Mouse (Mus musculus) cerebellum, adult 2 months (tissue): ENCODE data around the gene Bdnf. TPM values are rescaled to one million over a fixed set of nuclear protein-coding genes. Genes with fewer than 3 reads are reported as not detected.

Source experiments
- DNase-seq, 2 experiments: peaks; one replicate each; pipeline ENCODE4 v3.0.0; 2021
- H3K27ac ChIP-seq: fragments of 200-500 bp; 2 replicates; pipeline ENCODE4 v1.5.1; 2012; ENCODE audit warnings: low read length, control low read depth, inconsistent platforms; ENCODE audit not compliant: insufficient read depth
- H3K27me3 ChIP-seq: fragments of 200-500 bp; 2 replicates; pipeline ENCODE4 v1.6.1; 2012; ENCODE audit warnings: inconsistent platforms, mild to moderate bottlenecking, low read length, moderate library complexity; ENCODE audit not compliant: control insufficient read depth, insufficient read depth
- H3K4me1 ChIP-seq: fragments of 200-500 bp; 2 replicates; pipeline ENCODE4 v1.6.1; 2011; ENCODE audit warnings: low read length; ENCODE audit not compliant: control insufficient read depth, insufficient read depth
- H3K4me3 ChIP-seq: fragments of 200-500 bp; replicated peaks from 2 replicates; pipeline ENCODE3; 2011; ENCODE audit warnings: mild to moderate bottlenecking, low read depth, low read length, control low read depth; ENCODE audit not compliant: insufficient read depth
- CTCF ChIP-seq: fragments of 200-500 bp; IDR thresholded peaks from 2 replicates; pipeline ENCODE4 v1.5.1; 2011; ENCODE audit warnings: low read depth, mild to moderate bottlenecking, control low read depth, low read length, moderate library complexity, borderline replicate concordance; ENCODE audit not compliant: insufficient read depth
- POLR2A ChIP-seq: fragments of 200-500 bp; IDR thresholded peaks from 2 replicates; pipeline ENCODE4 v1.6.1; 2011; ENCODE audit warnings: low read length, control low read depth, borderline replicate concordance; ENCODE audit not compliant: insufficient read depth
- WGBS: fragments of 180-500 bp; shearing (Covaris S2); methylation state at CpG from one replicate; pipeline ENCODE4 v1.1.7; 2018; 5-methylcytosine and 5-hydroxymethylcytosine counted together
- polyA plus RNA-seq: library from polyadenylated mRNA; depleted of rRNA; stranded (reverse); fragments of >200 nt; gene quantifications from 2 replicates; pipeline ENCODE4 v1.2.3, GENCODE M21; 2012; rRNA removed

Bdnf gene
- polyA plus RNA-seq, 1 experiment: 5.9 TPM

DNA sequence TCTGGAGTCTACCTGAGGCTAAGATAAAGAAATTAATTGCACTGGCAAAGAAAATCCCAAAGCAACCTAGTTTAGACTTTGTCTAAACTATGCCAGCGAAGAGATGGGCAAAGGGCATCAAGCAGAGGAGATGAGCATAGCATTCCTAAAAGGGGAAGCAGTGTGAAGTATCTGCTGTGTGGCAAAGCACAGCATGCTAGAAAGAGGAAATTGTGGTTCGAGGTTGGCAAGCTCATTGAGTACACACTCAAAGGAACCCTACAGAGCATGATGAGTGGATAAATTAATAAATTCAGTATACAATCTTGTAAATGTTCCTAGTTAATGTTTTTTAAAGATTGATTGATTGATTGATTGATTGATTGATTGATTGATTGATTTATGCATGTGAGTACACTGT is 92.3 kb downstream of the Bdnf start:
- H3K27me3 ChIP-seq: no peaks in the 10 kb centered on the region
- H3K4me1 ChIP-seq: no peaks in the 10 kb centered on the region
- no peak overlapping the region for H3K27ac ChIP-seq
- 79% methylated on average over 2 of the region's 2 CpGs for WGBS
- TF ChIP-seq POLR2A: no peak
- TF ChIP-seq CTCF: no peak
- H3K4me3 ChIP-seq: no peak overlapping the region
- no peak for DNase-seq

DNA sequence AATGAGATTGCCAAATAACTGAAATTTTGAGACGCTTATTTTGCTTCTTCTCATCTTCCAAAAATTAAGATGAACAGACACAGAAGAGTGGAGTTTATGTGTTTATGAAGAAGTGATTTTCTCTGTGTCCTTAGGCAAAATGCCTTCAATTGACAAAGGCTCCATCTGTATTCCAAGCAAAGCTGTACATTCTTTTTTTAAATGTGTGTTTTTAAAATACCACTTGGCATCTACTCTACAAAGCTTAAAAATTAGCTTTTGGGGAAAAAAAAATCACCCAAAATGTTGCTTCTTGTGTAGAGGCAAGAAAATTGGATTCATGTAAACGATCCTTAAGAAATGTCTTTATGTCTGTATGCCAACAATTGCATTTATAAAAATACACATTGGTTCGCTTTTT is 94.3 kb downstream of the Bdnf start:
- no peak for DNase-seq
- no peak for TF ChIP-seq CTCF
- no peak for TF ChIP-seq POLR2A
- no peak overlapping the region for H3K27ac ChIP-seq
- no peaks in the 10 kb centered on the region for H3K27me3 ChIP-seq
- no peaks in the 10 kb centered on the region for H3K4me1 ChIP-seq
- WGBS: 86% methylated on average over 3 of the region's 3 CpGs
- no peak overlapping the region for H3K4me3 ChIP-seq

GRCm38 (mm10) chr2:109776374-109776773 is 101.9 kb downstream of the Bdnf start:
- DNase-seq: no peak
- Histone ChIP-seq H3K27me3 (no peaks in the 10 kb centered on the region), H3K27ac (no peak overlapping the region), H3K4me1 (no peaks in the 10 kb centered on the region), H3K4me3 (no peak overlapping the region)
- TF ChIP-seq CTCF: no peak
- TF ChIP-seq POLR2A: no peak
- 24% methylated on average over 6 of the region's 6 CpGs for WGBS

Other genes starting within 250 kb of the Bdnf start
- gene Lin7c, start 216.2 kb downstream of the Bdnf start, polyA plus RNA-seq: 35.5 and 41.3 TPM in 2 replicates
- 21.6 and 22.3 TPM in 2 replicates for gene Lgr4, start 242.9 kb downstream of the Bdnf start, polyA plus RNA-seq